21 mouse cellular contexts compared by ENCODE assay signal in genomic region chr10:90672135-90672534, GRCm38 (mm10).
A peak's percentile ranks its signal among the peaks of the same experiment; 100 is the strongest.
DNase-seq lines count a peak whose midpoint lies in the region; ATAC-seq and TF ChIP-seq lines count a peak whose summit lies in the region.
"Had no signal": no experiment of that assay in that cellular context is flagged by ENCODE, and none has a peak within 500 bp of the region (broad histone marks: within the 10 kb centered on the region; RNA-seq: fewer than 3 reads in every experiment).

No protein-coding gene starts in this region.

- no peak for TF ChIP-seq CTCF in forebrain, postnatal 0 days (IDR thresholded peaks at IDR 0.05; ENCODE audit: low read depth)
- no peak for TF ChIP-seq CTCF in lung, postnatal 0 days (IDR thresholded peaks at IDR 0.05)

- H3K9me3 ChIP-seq in forebrain, postnatal 0 days (ENCODE audit: low read length) = no peaks in the 10 kb centered on the region
- H3K9me3 ChIP-seq in forebrain, embryonic 16.5 days (ENCODE audit: control insufficient read depth, low read length) = no peaks in the 10 kb centered on the region
- H3K9me3 ChIP-seq in lung, postnatal 0 days (ENCODE audit: low read length) = no peaks in the 10 kb centered on the region
- H3K9me3 ChIP-seq: forebrain, embryonic 10.5 days; heart, embryonic 15.5 days; hindbrain, embryonic 15.5 days; midbrain, embryonic 12.5 days had no signal

- H3K4me3 ChIP-seq in forebrain, postnatal 0 days (ENCODE audit: low read depth, low read length) = no peak overlapping the region
- H3K4me3 ChIP-seq in forebrain, embryonic 16.5 days (replicated peaks; ENCODE audit: low read length) = no peak overlapping the region
- no peak overlapping the region for H3K4me3 ChIP-seq in lung, postnatal 0 days (ENCODE audit: low read depth, low read length)
- H3K4me3 ChIP-seq: forebrain, embryonic 10.5 days; heart, embryonic 15.5 days; hindbrain, embryonic 15.5 days; midbrain, embryonic 12.5 days had no signal

- no peak for TF ChIP-seq EP300 in lung, postnatal 0 days (IDR thresholded peaks at IDR 0.05)

- intact Hi-C loops in left cerebral cortex, postnatal 4 days (cut with DNase I) = no loop called here
- intact Hi-C loops in left cerebral cortex, postnatal 25 days (cut with DNase I) = loop anchor here (10.0 kb wide), 1 partner anchor 367 kb away; no protein-coding TSS in a partner anchor

- 72% methylated on average over 3 of the region's 3 CpGs for WGBS in forebrain, postnatal 0 days
- WGBS in forebrain, embryonic 16.5 days = 69% methylated on average over 3 of the region's 3 CpGs
- WGBS in lung, postnatal 0 days = 68% methylated on average over 3 of the region's 3 CpGs

- no peak overlapping the region for H3K9ac ChIP-seq in forebrain, postnatal 0 days
- H3K9ac ChIP-seq in forebrain, embryonic 16.5 days (replicated peaks; ENCODE audit: low read depth, low read length) = no peak overlapping the region
- H3K9ac ChIP-seq in lung, postnatal 0 days (replicated peaks; ENCODE audit: low read depth) = no peak overlapping the region
- H3K9ac ChIP-seq: heart, embryonic 15.5 days; hindbrain, embryonic 15.5 days; midbrain, embryonic 12.5 days had no signal

- peaks cover 8% of the 10 kb centered on the region; the same call in 1 of the 2 replicates for H3K4me1 ChIP-seq in forebrain, postnatal 0 days (ENCODE audit: insufficient read depth)
- no peaks in the 10 kb centered on the region for H3K4me1 ChIP-seq in forebrain, embryonic 16.5 days (replicated peaks; ENCODE audit: control insufficient read depth, insufficient read depth, low read length)
- no peaks in the 10 kb centered on the region for H3K4me1 ChIP-seq in lung, postnatal 0 days (ENCODE audit: insufficient read depth, low read depth, low read length)
- H3K4me1 ChIP-seq: forebrain, embryonic 10.5 days; heart, embryonic 15.5 days; hindbrain, embryonic 15.5 days; midbrain, embryonic 12.5 days had no signal

- no peak overlapping the region for H3K27ac ChIP-seq in forebrain, postnatal 0 days (ENCODE audit: low read depth, low read length)
- H3K27ac ChIP-seq in forebrain, embryonic 16.5 days (ENCODE audit: low read length) = no peak overlapping the region
- no peak overlapping the region for H3K27ac ChIP-seq in lung, postnatal 0 days (ENCODE audit: low read length)
- H3K27ac ChIP-seq: forebrain, embryonic 10.5 days; heart, embryonic 15.5 days; hindbrain, embryonic 15.5 days; midbrain, embryonic 12.5 days; stomach, postnatal 0 days had no signal

- DNase-seq in forebrain, postnatal 0 days = no peak
- DNase-seq in left cerebral cortex, postnatal 4 days = peak; percentile 43
- no peak for DNase-seq in left cerebral cortex, postnatal 25 days (ENCODE audit: low spot score in 2 of 2)
- DNase-seq in cerebellum, adult 9-11 months = peak; percentile 86
- DNase-seq in lung, postnatal 0 days (ENCODE audit: low spot score) = no peak
- DNase-seq in layer of hippocampus, postnatal 10 days (ENCODE audit: low spot score in 2 of 2) = no peak
- no peak for DNase-seq in retina, postnatal 1 day
- DNase-seq: adrenal gland, postnatal 10 days; gastrocnemius, postnatal 36 days; heart, postnatal 36 days; kidney, adult 9 months; kidney, postnatal 25 days; right cerebral cortex, postnatal 14 days had no signal

- H3K36me3 ChIP-seq in forebrain, postnatal 0 days (ENCODE audit: insufficient read depth) = no peaks in the 10 kb centered on the region
- H3K36me3 ChIP-seq in forebrain, embryonic 16.5 days (ENCODE audit: control insufficient read depth, insufficient read depth) = no peaks in the 10 kb centered on the region
- no peaks in the 10 kb centered on the region for H3K36me3 ChIP-seq in lung, postnatal 0 days (ENCODE audit: insufficient read depth, low read length)
- H3K36me3 ChIP-seq: forebrain, embryonic 10.5 days; heart, embryonic 15.5 days; hindbrain, embryonic 15.5 days; midbrain, embryonic 12.5 days had no signal

- H3K27me3 ChIP-seq in forebrain, postnatal 0 days (ENCODE audit: insufficient read depth, low read length) = no peaks in the 10 kb centered on the region
- no peaks in the 10 kb centered on the region for H3K27me3 ChIP-seq in forebrain, embryonic 16.5 days (replicated peaks; ENCODE audit: control insufficient read depth, insufficient read depth, low read length)
- no peaks in the 10 kb centered on the region for H3K27me3 ChIP-seq in lung, postnatal 0 days (replicated peaks; ENCODE audit: insufficient read depth, low read length)
- H3K27me3 ChIP-seq: heart, embryonic 15.5 days; hindbrain, embryonic 15.5 days; midbrain, embryonic 12.5 days had no signal

- no peak overlapping the region for H3K4me2 ChIP-seq in forebrain, postnatal 0 days (ENCODE audit: low read depth)
- H3K4me2 ChIP-seq in forebrain, embryonic 16.5 days (ENCODE audit: low read length) = no peak overlapping the region
- no peak overlapping the region for H3K4me2 ChIP-seq in lung, postnatal 0 days (replicated peaks; ENCODE audit: low read depth, low read length)
- H3K4me2 ChIP-seq: heart, embryonic 15.5 days; hindbrain, embryonic 15.5 days; midbrain, embryonic 12.5 days had no signal

- 0 out of 2 replicates have a peak, but pooled peaks have one; percentile 12 for ATAC-seq in forebrain, postnatal 0 days
- ATAC-seq in forebrain, embryonic 16.5 days = no peak
- ATAC-seq in lung, postnatal 0 days = no peak
- ATAC-seq: activated CD4-positive, CD25-positive, alpha-beta regulatory T cell, adult 4 months; intestine, embryonic 16.5 days had no signal

Comparison
In these comparisons a context has a peak if more than half of its experiments do, and no peak if none do; other contexts are left out.
1. DNase-seq: peak in left cerebral cortex, postnatal 4 days (single experiment) and cerebellum, adult 9-11 months (single experiment); none in forebrain, postnatal 0 days (single experiment), left cerebral cortex, postnatal 25 days (0 of 2), lung, postnatal 0 days (single experiment), layer of hippocampus, postnatal 10 days (0 of 2) and retina, postnatal 1 day (single experiment).